Mouse (Mus musculus): ENCODE measurements around the gene Dop1a. TPM values are rescaled to one million over a fixed set of nuclear protein-coding genes. Genes with fewer than 3 reads are reported as not detected.
A peak's percentile ranks its signal among the peaks of the same experiment; 100 is the strongest.
"Not testable (repeated sequence)": the region's sequence is repeated elsewhere in the genome, so short reads cannot be mapped to it uniquely, and the experiment has no call there.

The Dop1a gene
- polyA plus RNA-seq, 1 experiment from 2014 or later: 9.9 TPM

DNA sequence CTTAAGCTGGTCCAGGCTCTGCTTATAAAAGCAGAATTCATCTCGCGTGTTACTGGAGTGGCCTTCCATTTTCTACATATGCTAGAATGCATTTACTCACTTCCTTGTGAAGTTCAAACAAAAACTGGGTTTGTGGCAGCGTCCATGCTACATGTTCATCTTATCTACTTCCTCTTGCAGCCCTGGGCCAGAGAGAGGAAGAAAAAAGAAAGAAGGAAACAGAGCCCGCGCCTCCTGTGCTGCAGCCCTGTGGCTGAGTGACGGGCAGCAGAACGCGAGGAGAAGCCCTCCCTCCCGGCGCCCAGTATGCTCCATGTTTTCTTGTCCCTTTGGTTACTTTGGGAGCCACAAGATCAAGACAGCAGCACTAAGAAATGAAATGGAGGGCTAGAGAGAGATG, 112.7 kb downstream of the Dop1a start:
- Histone ChIP-seq H3K4me3 (no peak overlapping the region), H3K4me1 (replicated peaks) (no peaks in the 10 kb centered on the region), H3K27ac (0 out of 2 replicates have a peak overlapping the region, but pooled peaks have one; percentile 12), H3K4me2 (0 out of 2 replicates have a peak overlapping the region, but pooled peaks have one; percentile 18), H3K9me3 (replicated peaks) (no peaks in the 10 kb centered on the region), H3K36me3 (no peaks in the 10 kb centered on the region), H3K9ac (no peak overlapping the region), H3K27me3 (no peaks in the 10 kb centered on the region)
- ATAC-seq (replicated peaks; ENCODE audit: insufficient number of reproducible peaks, insufficient read depth, low FRiP score, low read depth): no peak
- WGBS: 66% methylated on average over 10 of the region's 10 CpGs

DNA sequence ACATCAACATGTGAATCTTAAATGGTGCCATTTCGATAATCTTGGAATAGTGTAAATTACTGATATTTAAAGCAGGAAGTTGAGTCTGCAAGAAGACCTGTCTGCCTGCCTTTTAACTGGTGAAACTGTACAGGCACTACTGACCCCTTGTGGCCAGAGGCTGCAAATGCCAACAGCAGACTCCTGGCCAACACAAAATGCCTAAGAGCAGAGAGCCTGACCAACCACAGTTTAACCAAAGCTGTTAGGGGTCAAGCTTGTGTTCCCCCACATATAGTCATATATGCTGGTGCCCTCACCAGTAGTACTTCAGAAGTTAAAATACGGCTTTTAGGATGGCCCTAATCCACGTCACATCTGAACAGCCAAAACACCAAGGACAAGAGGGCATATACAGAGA, 116.8 kb downstream of the Dop1a start:
- no peak for ATAC-seq (replicated peaks; ENCODE audit: insufficient number of reproducible peaks, insufficient read depth, low FRiP score, low read depth)
- no peaks in the 10 kb centered on the region for H3K9me3 ChIP-seq (replicated peaks)
- no peak overlapping the region for H3K9ac ChIP-seq
- no peaks in the 10 kb centered on the region for H3K36me3 ChIP-seq
- 45% methylated on average over 3 of the region's 3 CpGs for WGBS
- H3K4me1 ChIP-seq (replicated peaks): no peaks in the 10 kb centered on the region
- H3K27me3 ChIP-seq: no peaks in the 10 kb centered on the region
- H3K27ac ChIP-seq: no peak overlapping the region
- H3K4me3 ChIP-seq: no peak overlapping the region
- H3K4me2 ChIP-seq: no peak overlapping the region

DNA sequence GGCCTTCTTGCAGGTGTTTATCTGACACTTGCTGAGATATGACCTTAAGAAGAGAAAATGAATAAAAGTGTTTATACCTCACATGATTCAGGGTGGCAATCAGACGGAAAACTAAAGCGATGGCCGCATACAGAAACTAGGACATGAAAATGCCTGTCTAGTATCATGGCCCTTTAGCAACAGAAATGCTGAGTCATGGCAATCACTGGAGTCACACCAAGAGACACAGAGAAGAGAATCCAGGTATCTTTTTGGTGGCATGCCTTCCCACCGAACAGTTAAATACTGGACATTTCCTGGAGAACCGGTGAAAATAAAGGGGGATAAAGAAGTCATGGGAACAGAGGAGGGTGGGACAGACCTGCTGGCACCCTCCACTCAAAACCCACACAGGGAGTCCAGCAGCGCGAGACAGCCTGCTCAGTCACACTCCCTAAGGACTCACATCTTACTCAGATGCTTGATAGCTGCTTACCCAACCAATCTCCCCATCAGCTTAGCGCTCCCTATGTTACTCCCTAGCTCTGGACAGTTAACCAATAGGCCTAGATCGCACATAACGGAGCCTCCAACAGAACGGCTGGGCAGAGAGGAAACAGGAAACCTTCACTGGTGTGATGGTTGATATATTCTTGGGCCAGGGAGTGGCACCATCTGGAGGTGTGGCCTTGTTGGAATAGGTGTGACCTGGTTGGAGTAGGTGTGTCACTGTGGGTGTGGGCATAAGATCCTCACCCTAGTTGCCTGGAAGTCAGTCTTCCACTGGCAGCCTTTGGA, 120.3 kb downstream of the Dop1a start:
- Histone ChIP-seq H3K36me3 (no peaks in the 10 kb centered on the region), H3K9me3 (replicated peaks) (no peaks in the 10 kb centered on the region), H3K27ac (no peak overlapping the region), H3K27me3 (no peaks in the 10 kb centered on the region), H3K4me3 (no peak overlapping the region), H3K4me2 (no peak overlapping the region), H3K9ac (no peak overlapping the region), H3K4me1 (replicated peaks) (no peaks in the 10 kb centered on the region)
- 90% methylated on average over 11 of the region's 11 CpGs for WGBS
- ATAC-seq (replicated peaks; ENCODE audit: insufficient number of reproducible peaks, insufficient read depth, low FRiP score, low read depth): no peak

DNA sequence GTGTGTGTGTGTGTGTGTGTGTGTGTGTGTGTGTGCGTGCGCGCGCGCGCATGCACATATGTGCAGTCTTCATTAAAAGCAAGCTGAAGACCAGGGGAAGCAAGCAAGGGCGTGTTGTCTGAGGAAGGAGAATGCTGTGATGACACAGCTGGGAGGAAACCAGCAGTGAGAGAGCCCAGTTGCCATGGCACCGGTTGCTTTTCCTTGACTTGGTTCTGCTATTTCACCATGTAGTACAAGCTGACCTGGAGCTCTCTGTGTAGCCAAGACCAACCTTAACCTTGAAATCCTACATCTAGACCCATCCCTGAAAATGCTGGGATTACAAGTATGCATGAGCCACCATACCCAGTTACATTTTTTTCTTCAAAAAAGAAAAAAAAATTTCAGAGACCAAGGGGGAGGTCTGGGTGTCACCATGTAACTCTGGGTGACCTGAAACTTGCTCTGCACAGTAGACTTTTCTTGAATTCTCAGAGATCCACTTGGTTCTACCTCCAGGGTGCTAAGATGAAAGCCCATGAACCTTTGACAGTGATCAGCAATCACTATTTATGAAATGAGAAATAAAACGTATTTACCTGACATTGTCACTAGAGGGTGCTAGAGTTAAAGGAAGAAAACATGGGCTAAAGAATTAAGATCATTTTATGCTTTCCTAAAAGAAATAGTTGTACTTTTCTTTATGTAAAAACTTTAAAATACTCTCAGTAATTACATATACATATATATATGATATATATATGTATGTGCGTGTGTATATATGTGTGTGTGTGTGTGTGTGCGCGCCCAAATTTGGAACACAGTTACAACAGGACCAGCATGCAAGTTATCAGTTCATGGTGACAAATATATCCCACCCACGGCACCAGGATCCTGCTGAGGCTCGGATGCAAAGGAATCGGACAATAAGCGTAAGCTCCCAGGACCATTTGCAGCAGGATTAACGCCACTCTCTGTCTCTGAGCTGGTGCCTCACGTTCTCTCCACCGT, 126.0 kb downstream of the Dop1a start:
- H3K4me2 ChIP-seq: peak overlapping the region; percentile 48

DNA sequence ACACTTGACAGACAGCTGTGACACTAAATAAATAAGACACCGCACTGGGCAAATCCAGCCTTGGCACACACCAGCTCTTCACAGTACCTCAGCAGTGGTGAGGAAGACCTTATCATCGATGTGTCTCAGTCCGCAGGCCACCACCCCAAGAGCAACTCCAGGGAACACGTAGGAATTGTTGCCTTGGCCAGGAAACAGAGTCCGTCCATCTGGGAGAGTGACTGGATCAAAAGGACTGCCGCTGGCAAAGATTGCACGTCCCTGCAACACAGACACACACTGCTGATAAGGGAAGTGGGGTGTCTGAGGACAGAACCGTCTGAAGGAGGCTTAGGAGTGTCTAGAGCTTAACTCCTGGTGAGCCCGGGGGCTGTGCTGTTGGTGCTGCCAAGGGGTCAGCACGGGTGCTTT, 127.4 kb downstream of the Dop1a start:
- peaks cover 15% of the 10 kb centered on the region for H3K4me1 ChIP-seq (replicated peaks)
- 13% methylated on average over 10 of the region's 10 CpGs for WGBS
- ATAC-seq (replicated peaks; ENCODE audit: insufficient number of reproducible peaks, insufficient read depth, low FRiP score, low read depth): peak; percentile 71
- 0 out of 2 replicates have a peak overlapping the region, but pooled peaks have one; percentile 26 for H3K4me2 ChIP-seq
- H3K4me3 ChIP-seq; H3K9me3 ChIP-seq (replicated peaks); H3K36me3 ChIP-seq; H3K9ac ChIP-seq; H3K27me3 ChIP-seq: not testable (repeated sequence)
- peak overlapping the region; percentile 35 for H3K27ac ChIP-seq

More for the DNA sequence above, 126.0 kb downstream of the Dop1a start:
- no peak for ATAC-seq (replicated peaks; ENCODE audit: insufficient number of reproducible peaks, insufficient read depth, low FRiP score, low read depth)
- Histone ChIP-seq H3K27me3 (no peaks in the 10 kb centered on the region), H3K4me1 (replicated peaks) (peaks cover 15% of the 10 kb centered on the region), H3K4me3 (no peak overlapping the region), H3K9ac (peak overlapping the region; percentile 40; the same call in 1 of the 2 replicates), H3K36me3 (no peaks in the 10 kb centered on the region), H3K9me3 (replicated peaks) (no peaks in the 10 kb centered on the region), H3K27ac (peak overlapping the region; percentile 24; the same call in 1 of the 2 replicates)
- 57% methylated on average over 19 of the region's 19 CpGs for WGBS

DNA sequence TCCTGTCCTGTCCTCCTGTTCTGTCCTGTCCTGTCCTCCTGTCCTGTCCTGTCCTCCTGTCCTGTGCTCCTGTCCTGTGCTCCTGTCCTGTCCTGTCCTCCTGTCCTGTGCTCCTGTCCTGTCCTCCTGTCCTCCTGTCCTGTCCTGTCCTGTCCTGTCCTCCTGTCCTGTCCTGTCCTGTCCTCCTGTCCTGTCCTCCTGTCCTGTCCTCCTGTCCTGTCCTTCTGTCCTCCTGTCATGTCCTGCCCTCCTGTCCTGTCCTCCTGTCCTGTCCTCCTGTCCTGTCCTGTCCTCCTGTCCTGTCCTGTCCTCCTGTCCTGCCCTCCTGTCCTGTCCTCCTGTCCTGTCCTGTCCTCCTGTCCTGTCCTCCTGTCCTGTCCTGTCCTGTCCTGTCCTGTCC, 130.0 kb downstream of the Dop1a start:
- not testable (repeated sequence) for H3K4me3 ChIP-seq; ATAC-seq (replicated peaks; ENCODE audit: insufficient number of reproducible peaks, insufficient read depth, low FRiP score, low read depth); H3K4me2 ChIP-seq; H3K27ac ChIP-seq; H3K36me3 ChIP-seq; H3K9me3 ChIP-seq (replicated peaks); H3K27me3 ChIP-seq; H3K9ac ChIP-seq
- peaks cover 29% of the 10 kb centered on the region for H3K4me1 ChIP-seq (replicated peaks)

DNA sequence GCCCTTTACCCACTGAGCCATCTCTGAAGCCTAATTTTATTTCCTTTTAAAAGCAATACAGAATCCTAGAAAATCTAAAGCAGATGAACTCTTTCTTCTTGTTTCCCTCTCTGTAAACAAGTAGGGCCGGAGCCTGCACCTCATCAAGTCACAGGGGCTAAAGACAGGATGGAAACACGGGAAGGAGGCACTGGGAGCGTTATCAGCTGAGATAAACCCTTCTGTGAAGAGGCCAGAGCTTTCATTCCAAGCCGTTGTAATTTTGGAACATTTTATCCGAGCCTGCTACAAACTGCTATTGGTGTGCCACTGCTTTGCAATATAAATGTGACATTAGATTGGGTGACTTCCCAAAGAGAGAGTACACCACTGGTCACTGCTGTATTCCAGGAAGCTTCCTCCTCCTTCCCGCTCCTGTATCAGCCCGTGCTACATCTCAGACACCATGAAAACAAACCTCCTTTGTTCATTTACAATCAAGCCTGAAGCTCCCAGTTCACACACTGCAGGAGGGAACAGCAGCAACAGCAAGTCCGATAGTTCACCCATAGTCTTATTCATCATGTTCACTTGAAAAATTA, 132.9 kb downstream of the Dop1a start:
- peaks cover 14% of the 10 kb centered on the region for H3K4me1 ChIP-seq (replicated peaks)
- peak; percentile 83 for ATAC-seq (replicated peaks; ENCODE audit: insufficient number of reproducible peaks, insufficient read depth, low FRiP score, low read depth)
- peak overlapping the region; percentile 30; the same call in 1 of the 2 replicates for H3K4me2 ChIP-seq
- no peaks in the 10 kb centered on the region for H3K27me3 ChIP-seq
- peak overlapping the region; percentile 65 for H3K27ac ChIP-seq
- H3K36me3 ChIP-seq: no peaks in the 10 kb centered on the region
- no peak overlapping the region for H3K9ac ChIP-seq
- H3K4me3 ChIP-seq: no peak overlapping the region
- no peaks in the 10 kb centered on the region for H3K9me3 ChIP-seq (replicated peaks)
- WGBS: 14% methylated on average over 8 of the region's 8 CpGs

Other genes with a start within 250 kb of the Dop1a start
- gene Ube2cbp, start 2.2 kb upstream of the Dop1a start, polyA plus RNA-seq (2015; fragmentation: Nextera tagmentation; extraction: Ambion mirVana): 2.9 TPM in 2 replicates
- gene Pgm3, start 104.7 kb downstream of the Dop1a start, polyA plus RNA-seq (2015; fragmentation: Nextera tagmentation; extraction: Ambion mirVana): 17.5 and 22.0 TPM in 2 replicates
- 3.6 and 3.7 TPM in 2 replicates for gene Rwdd2a, start 104.8 kb downstream of the Dop1a start, polyA plus RNA-seq (2015; fragmentation: Nextera tagmentation; extraction: Ambion mirVana)
- 27.9 and 32.4 TPM in 2 replicates for gene Me1, start 228.8 kb downstream of the Dop1a start, polyA plus RNA-seq (2015; fragmentation: Nextera tagmentation; extraction: Ambion mirVana)